Mouse (Mus musculus) midbrain, postnatal 0 days (tissue): Measurements from ENCODE around the gene Dand5. TPM values are rescaled to one million over a fixed set of nuclear protein-coding genes. Genes with fewer than 3 reads are reported as not detected.

ENCODE experiments used
- ATAC-seq: fragments of 200-750 bp; cut with Nextera tagmentation; 2 replicates; pipeline ENCODE4 v1.8.0; 2017; ENCODE audit warnings: moderate number of reproducible peaks, mild to moderate bottlenecking, moderate TSS enrichment, moderate library complexity; ENCODE audit not compliant: low FRiP score
- DNase-seq: peaks from one replicate; pipeline ENCODE4 v3.0.0-alpha.2; 2015; ENCODE audit warnings: low spot score
- H3K27ac ChIP-seq: fragments of 300-500 bp; sonication (generic); 2 replicates; pipeline ENCODE4 v1.5.1; 2014; ENCODE audit warnings: low read depth, mild to moderate bottlenecking, low read length, mixed read lengths
- H3K27me3 ChIP-seq: fragments of 300-500 bp; sonication (generic); 2 replicates; pipeline ENCODE4 v1.6.1; 2014; ENCODE audit warnings: low read length, control low read depth, mixed read lengths; ENCODE audit not compliant: insufficient read depth
- H3K36me3 ChIP-seq: fragments of 300-500 bp; sonication (generic); 2 replicates; pipeline ENCODE4 v1.6.1; 2014; ENCODE audit warnings: low read length, control low read depth, mixed read lengths; ENCODE audit not compliant: insufficient read depth
- H3K4me1 ChIP-seq: fragments of 300-500 bp; sonication (generic); 2 replicates; pipeline ENCODE4 v1.6.1; 2014; ENCODE audit warnings: mild to moderate bottlenecking, control low read depth, antibody characterized with exemption, low read length, mixed read lengths; ENCODE audit not compliant: insufficient read depth
- H3K4me2 ChIP-seq: fragments of 300-500 bp; sonication (generic); 2 replicates; pipeline ENCODE4 v1.6.1; 2014; ENCODE audit warnings: low read depth, mild to moderate bottlenecking, low read length, mixed read lengths; ENCODE audit not compliant: poor library complexity, severe bottlenecking
- H3K4me3 ChIP-seq: fragments of 300-500 bp; sonication (generic); 2 replicates; pipeline ENCODE4 v1.5.1; 2014; ENCODE audit warnings: low read depth, mild to moderate bottlenecking, low read length, moderate library complexity
- H3K9ac ChIP-seq: fragments of 300-500 bp; sonication (generic); replicated peaks from 2 replicates; pipeline ENCODE4 v1.6.1; 2014; ENCODE audit warnings: mild to moderate bottlenecking, low read length, moderate library complexity, mixed read lengths; ENCODE audit not compliant: poor library complexity, severe bottlenecking
- H3K9me3 ChIP-seq: fragments of 300-500 bp; sonication (generic); 2 replicates; pipeline ENCODE4 v1.6.1; 2016; ENCODE audit warnings: low read length, control low read depth
- CTCF ChIP-seq: IDR thresholded peaks from 2 replicates; pipeline ENCODE4 v1.5.1; 2016; ENCODE audit warnings: antibody characterized with exemption, mild to moderate bottlenecking
- WGBS: fragments of 180-500 bp; shearing (Covaris S2); extraction: QIAGEN DNeasy Blood & Tissue Kit; methylation state at CpG from one replicate; pipeline ENCODE4 v1.1.7; 2014; 5-methylcytosine and 5-hydroxymethylcytosine counted together
- polyA plus RNA-seq: library from polyadenylated mRNA; unstranded; fragments of >200 nt; fragmentation: Nextera tagmentation; extraction: Ambion mirVana; gene quantifications from 2 replicates; pipeline ENCODE4 v1.2.1, GENCODE M21; 2015
- total RNA-seq: library from RNA; depleted of rRNA; stranded (reverse); fragments of >200 nt; gene quantifications from 2 replicates; pipeline ENCODE4 v1.2.3, GENCODE M21; 2014

Dand5 gene
- total and polyA plus RNA-seq, 2 experiments from 2014 or later = 7.6 to 12.6 TPM

DNA sequence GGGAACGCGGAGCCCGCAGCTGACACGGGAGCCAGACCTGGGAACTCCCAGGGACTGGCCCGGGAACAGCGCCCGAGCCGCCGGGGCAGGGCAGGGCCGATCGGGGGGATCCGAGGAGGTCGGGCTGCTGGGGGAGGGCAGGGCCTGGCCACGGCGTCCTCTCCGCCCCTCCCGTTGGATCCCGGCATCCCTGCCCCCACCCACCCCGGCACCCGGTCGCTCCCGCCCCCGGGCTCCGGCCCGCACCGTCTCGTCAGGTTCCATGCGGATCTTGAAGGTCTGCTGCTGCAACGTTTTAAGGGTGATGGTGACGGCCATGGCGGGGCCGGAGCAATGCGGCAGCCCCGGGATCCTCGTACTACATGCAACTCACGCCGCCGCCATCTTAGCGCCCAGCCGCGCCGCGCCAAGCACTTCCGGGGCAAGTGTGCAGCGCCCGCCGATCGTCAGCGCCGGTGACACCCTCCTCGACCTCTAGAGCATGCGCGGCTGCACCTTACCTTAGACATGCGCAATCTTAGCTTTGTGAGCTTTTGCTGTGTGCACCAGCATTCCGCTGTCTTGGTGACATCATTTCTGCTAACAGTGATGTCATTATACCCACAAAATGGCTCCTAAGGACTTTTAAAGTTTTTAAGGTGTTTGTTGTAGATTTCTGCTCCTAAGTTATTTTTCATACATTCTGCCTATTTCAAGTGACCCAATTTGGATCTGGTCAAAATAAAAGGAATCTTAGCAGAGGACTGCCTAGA lies 17.8 kb upstream of the Dand5 start, which contains the start of gene Rad23a:
Gene Rad23a, minus strand, starts transcription at position 418 of the 752 bp plus-strand sequence.
- Histone ChIP-seq H3K4me2 (peak within 1 kb of the TSS; percentile 76), H3K9me3 (no peaks in the 10 kb centered on the region), H3K27me3 (no peaks in the 10 kb centered on the region), H3K4me1 (peaks cover 9% of the 10 kb centered on the region; the same call in 1 of the 2 replicates), H3K9ac (peak within 1 kb of the TSS; percentile 96), H3K36me3 (peaks cover 66% of the 10 kb centered on the region), H3K4me3 (peak within 1 kb of the TSS; percentile 79), H3K27ac (peak within 1 kb of the TSS; percentile 82)
- WGBS = under 1% methylated on average over 48 of the region's 55 CpGs
- peak; percentile 98 for DNase-seq
- TF ChIP-seq CTCF = no peak; the same call in 1 of the 2 replicates
- peak; percentile 93 for ATAC-seq

DNA sequence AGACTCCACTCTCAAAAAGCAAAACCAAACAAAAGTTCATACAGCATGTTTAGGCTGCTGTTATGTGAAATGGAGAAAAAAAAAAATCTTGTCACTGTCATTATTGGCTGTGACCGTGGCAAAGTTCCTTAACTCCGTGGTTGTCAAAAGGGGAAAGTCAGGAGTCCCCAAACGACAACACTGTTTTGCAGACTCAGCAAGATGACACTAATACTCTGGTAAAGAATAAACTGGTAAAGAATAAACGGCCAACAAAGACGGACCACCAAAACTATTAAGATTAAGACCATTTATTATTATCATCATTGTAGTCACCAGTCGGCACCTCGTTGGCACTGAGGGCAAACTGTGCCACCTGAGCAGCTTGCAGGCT lies 17.2 kb upstream of the Dand5 start:
- ATAC-seq (no peak), DNase-seq (no peak)
- Histone ChIP-seq H3K4me2 (peak overlapping the region; percentile 76), H3K4me3 (peak overlapping the region; percentile 79), H3K27ac (peak overlapping the region; percentile 82), H3K9ac (peak overlapping the region; percentile 96), H3K4me1 (peaks cover 9% of the 10 kb centered on the region; the same call in 1 of the 2 replicates), H3K36me3 (peaks cover 70% of the 10 kb centered on the region), H3K27me3 (no peaks in the 10 kb centered on the region), H3K9me3 (no peaks in the 10 kb centered on the region)
- WGBS = 1% methylated on average over 7 of the region's 7 CpGs
- TF ChIP-seq CTCF = no peak

DNA sequence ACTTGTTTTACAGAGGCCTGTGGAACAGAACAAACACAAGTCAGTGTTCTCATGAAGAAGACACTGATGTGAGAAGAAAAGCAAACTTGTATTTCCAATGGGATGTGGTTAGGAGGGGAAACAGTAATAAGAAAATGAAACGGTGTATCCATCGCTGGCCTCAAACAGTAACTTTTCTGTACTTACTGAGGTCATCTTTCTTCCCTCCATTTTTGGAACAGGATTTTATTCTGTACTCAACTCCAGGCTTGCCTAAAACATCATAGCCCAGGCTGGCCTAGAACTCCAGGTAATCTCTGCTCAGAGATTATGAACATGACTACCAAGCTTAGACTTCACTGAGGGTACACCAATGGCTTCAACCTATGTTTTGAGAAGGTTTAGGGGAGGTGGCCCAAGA lies 16.8 kb upstream of the Dand5 start:
- TF ChIP-seq CTCF = no peak
- WGBS = 87% methylated on average over 2 of the region's 2 CpGs
- ATAC-seq (no peak), DNase-seq (no peak)
- Histone ChIP-seq H3K9ac (0 out of 2 replicates have a peak overlapping the region, but pooled peaks have one; percentile 96), H3K27me3 (no peaks in the 10 kb centered on the region), H3K27ac (no peak overlapping the region), H3K4me1 (peaks cover 9% of the 10 kb centered on the region; the same call in 1 of the 2 replicates), H3K4me2 (peak overlapping the region; percentile 76), H3K36me3 (peaks cover 70% of the 10 kb centered on the region), H3K4me3 (peak overlapping the region; percentile 79), H3K9me3 (no peaks in the 10 kb centered on the region)

DNA sequence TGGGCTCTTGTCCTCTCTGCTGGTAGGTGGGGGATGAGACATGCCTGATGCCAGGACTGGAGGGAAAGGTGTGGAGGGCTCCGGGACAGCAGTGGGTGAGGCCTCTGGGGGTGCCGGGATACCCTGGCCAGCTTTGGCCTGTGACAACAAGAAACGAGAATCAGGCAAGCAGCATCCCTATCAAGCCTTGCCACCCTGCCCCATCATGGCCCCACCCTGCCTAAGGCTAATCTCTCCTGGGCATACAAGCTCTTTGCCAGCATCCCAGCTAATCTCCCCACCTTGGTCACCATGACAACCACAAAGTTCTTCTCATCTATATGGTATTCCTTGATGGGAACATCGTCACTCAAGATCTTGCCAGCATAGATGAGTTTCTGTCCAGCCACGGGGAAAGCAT lies 15.9 kb upstream of the Dand5 start:
- peaks cover 6% of the 10 kb centered on the region for H3K4me1 ChIP-seq
- 87% methylated on average over 5 of the region's 5 CpGs for WGBS

DNA sequence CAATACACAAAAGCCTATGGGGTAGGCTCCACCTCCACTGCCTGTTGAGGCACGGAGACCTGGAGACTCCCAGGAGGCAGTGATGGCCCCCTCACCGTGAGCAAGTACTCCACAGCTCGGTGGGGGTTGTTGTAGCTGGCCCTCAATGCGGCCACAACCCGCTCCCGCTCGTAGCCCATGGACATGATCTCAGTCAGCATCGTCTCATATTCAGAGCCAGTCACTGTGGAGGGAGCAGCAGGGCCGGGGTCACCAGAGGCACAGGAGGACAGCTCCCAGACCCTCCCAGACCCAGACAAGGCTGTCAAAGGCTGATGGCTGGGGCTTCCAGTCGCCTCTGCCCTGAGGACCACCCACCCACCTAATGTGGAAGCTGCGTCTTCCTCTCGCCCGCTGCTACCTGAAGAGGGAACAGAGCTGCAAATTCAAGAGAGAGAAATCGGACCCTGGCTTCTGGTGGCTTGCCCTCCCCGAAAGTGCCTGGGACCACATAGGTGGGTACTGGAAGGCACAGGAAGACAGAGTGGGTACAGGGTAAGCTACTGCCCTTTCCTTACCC lies 15.4 kb upstream of the Dand5 start:
- Histone ChIP-seq H3K4me3 (no peak overlapping the region), H3K36me3 (peaks cover 60% of the 10 kb centered on the region), H3K9ac (no peak overlapping the region), H3K27ac (no peak overlapping the region), H3K4me1 (peaks cover 10% of the 10 kb centered on the region), H3K9me3 (no peaks in the 10 kb centered on the region), H3K27me3 (no peaks in the 10 kb centered on the region), H3K4me2 (no peak overlapping the region)
- ATAC-seq (no peak), DNase-seq (no peak)
- TF ChIP-seq CTCF = no peak
- 81% methylated on average over 15 of the region's 15 CpGs for WGBS

More for the DNA sequence above, 15.9 kb upstream of the Dand5 start:
- no peak for TF ChIP-seq CTCF
- Histone ChIP-seq H3K36me3 (peaks cover 65% of the 10 kb centered on the region), H3K9ac (no peak overlapping the region), H3K9me3 (no peaks in the 10 kb centered on the region), H3K4me2 (no peak overlapping the region), H3K27ac (no peak overlapping the region), H3K27me3 (no peaks in the 10 kb centered on the region), H3K4me3 (no peak overlapping the region)
- ATAC-seq (no peak), DNase-seq (no peak)
